Mouse (Mus musculus) kidney, postnatal 0 days (tissue): ENCODE results near the gene Sobp. TPM values are rescaled to one million over a fixed set of nuclear protein-coding genes. Genes with fewer than 3 reads are reported as not detected.

Experiments used
- ATAC-seq: fragments of 200-750 bp; cut with Nextera tagmentation; replicated peaks from 2 replicates; pipeline ENCODE4 v1.8.0; 2017; ENCODE audit warnings: low read depth, moderate number of reproducible peaks, moderate TSS enrichment, moderate library complexity; ENCODE audit not compliant: low FRiP score
- DNase-seq: peaks from one replicate; pipeline ENCODE4 v3.0.0-alpha.2; 2016; ENCODE audit warnings: low spot score
- H3K27ac ChIP-seq: fragments of 300-500 bp; sonication (generic); 2 replicates; pipeline ENCODE4 v1.5.1; 2014; ENCODE audit warnings: mild to moderate bottlenecking
- H3K27me3 ChIP-seq: fragments of 300-500 bp; sonication (generic); 2 replicates; pipeline ENCODE4 v1.6.1; 2014; ENCODE audit warnings: low read length, mixed read lengths; ENCODE audit not compliant: insufficient read depth
- H3K36me3 ChIP-seq: fragments of 300-500 bp; sonication (generic); 2 replicates; pipeline ENCODE4 v1.6.1; 2014; ENCODE audit warnings: low read length, mixed read lengths; ENCODE audit not compliant: insufficient read depth
- H3K4me1 ChIP-seq: fragments of 300-500 bp; sonication (generic); replicated peaks from 2 replicates; pipeline ENCODE4 v1.6.1; 2014; ENCODE audit warnings: antibody characterized with exemption, low read length, mixed read lengths; ENCODE audit not compliant: insufficient read depth
- H3K4me2 ChIP-seq: fragments of 300-500 bp; sonication (generic); 2 replicates; pipeline ENCODE4 v1.6.1; 2014; ENCODE audit warnings: mild to moderate bottlenecking, low read length, moderate library complexity, mixed read lengths
- H3K4me3 ChIP-seq: fragments of 300-500 bp; sonication (generic); replicated peaks from 2 replicates; pipeline ENCODE4 v1.5.1; 2014; ENCODE audit warnings: low read depth, low read length
- H3K9ac ChIP-seq: fragments of 300-500 bp; sonication (generic); 2 replicates; pipeline ENCODE4 v1.6.1; 2014; ENCODE audit warnings: low read depth, low read length
- H3K9me3 ChIP-seq: fragments of 300-500 bp; sonication (generic); replicated peaks from 2 replicates; pipeline ENCODE4 v1.6.1; 2016; ENCODE audit warnings: low read length, inconsistent platforms, mixed read lengths
- CTCF ChIP-seq: IDR thresholded peaks from 2 replicates; pipeline ENCODE4 v1.5.1; 2016; ENCODE audit warnings: antibody characterized with exemption, low read depth, mild to moderate bottlenecking, moderate library complexity
- WGBS: fragments of 180-500 bp; shearing (Covaris S2); extraction: QIAGEN DNeasy Blood & Tissue Kit; methylation state at CpG from one replicate; pipeline ENCODE4 v1.1.7; 2014; 5-methylcytosine and 5-hydroxymethylcytosine counted together
- polyA plus RNA-seq: library from polyadenylated mRNA; unstranded; fragments of >200 nt; fragmentation: Nextera tagmentation; extraction: Ambion mirVana; gene quantifications from 2 replicates; pipeline ENCODE4 v1.2.1, GENCODE M21; 2015

Gene Sobp
- polyA plus RNA-seq, 1 experiment from 2014 or later, result 1.2 TPM

DNA sequence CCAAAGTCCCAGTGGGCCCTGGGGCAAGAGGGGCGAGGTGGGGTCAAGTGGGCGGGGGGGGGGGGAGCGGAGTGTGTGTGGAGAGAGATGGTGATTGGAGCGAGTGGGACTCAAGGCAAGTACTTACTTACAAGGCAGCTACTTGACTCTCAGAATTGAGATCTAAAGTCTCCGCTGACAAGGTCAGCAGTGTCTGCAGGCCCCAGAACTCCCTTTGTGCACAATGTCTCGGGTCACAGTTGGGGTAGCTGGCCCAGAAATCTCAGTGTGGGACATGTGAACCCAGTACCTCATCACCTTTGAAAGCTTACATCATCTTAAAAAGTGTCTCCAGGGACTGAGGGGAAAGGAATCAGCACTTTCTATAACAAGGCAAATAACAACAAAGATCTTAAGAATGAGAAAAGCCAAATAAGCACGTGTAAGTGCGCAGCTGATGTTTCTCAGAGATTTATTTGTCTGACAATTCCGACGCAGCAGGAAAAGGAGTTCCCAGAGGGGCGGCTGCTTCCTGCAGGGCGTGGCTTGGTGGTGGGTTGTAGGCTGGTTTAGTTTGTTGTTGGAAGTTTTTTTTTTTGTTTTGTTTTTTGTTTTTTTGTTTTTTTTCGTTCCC is 172.2 kb downstream of the Sobp start:
- DNase-seq, result peak; percentile 90
- Histone ChIP-seq H3K4me2 (peak overlapping the region; percentile 93), H3K36me3 (no peaks in the 10 kb centered on the region), H3K4me1 (peaks cover 8% of the 10 kb centered on the region), H3K27ac (no peak overlapping the region), H3K4me3 (peak overlapping the region; percentile 46), H3K9ac (peak overlapping the region; percentile 57; the same call in 1 of the 2 replicates), H3K27me3 (no peaks in the 10 kb centered on the region), H3K9me3 (no peaks in the 10 kb centered on the region)
- TF ChIP-seq CTCF, result no peak
- WGBS, result 6% methylated on average over 12 of the region's 13 CpGs
- ATAC-seq, result no peak

DNA sequence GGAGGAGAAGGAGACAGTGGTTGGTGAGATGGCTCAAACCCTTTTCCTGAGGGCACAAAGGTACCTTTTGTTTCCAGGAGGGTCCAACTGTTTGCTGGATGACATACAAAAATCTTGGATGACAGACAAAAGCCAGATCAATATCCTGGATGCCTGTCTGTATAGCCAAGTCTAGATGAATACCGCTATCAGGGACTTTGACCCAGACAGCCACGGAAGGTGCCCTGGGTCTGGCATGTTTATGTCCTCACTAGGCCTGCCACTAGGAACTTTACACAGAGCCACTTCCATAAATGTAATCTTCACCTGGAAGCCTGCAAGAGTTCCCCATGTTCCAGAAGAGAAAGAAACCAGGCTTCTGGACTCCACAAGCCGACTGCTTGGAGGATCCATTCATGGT is 172.9 kb downstream of the Sobp start:
- no peak for TF ChIP-seq CTCF
- H3K27me3 ChIP-seq, result no peaks in the 10 kb centered on the region
- H3K9ac ChIP-seq, result no peak overlapping the region
- no peak for DNase-seq
- no peak overlapping the region for H3K27ac ChIP-seq
- H3K4me1 ChIP-seq, result peaks cover 8% of the 10 kb centered on the region
- no peaks in the 10 kb centered on the region for H3K9me3 ChIP-seq
- H3K4me3 ChIP-seq, result no peak overlapping the region
- WGBS, result 63% methylated on average over 3 of the region's 3 CpGs
- no peak for ATAC-seq
- H3K36me3 ChIP-seq, result no peaks in the 10 kb centered on the region
- no peak overlapping the region for H3K4me2 ChIP-seq

DNA sequence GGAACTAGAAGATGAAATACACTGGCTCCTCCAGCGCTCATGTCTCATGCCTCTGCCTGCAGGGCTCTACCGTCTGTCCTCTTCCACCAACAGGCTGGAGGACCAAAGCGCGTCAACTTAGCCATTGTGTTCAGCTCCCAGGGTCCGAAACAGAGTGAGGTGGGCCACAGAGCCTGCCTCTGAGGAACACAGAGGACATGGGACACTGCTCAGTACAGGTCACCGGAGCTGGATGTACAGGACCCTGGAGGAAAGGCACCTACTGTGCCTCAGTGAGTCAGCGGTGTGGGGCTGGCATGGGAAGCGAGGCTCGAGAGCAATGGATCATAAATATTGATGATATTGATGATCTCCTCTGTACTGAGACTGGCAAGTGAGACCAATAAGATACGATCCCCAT is 175.0 kb downstream of the Sobp start:
- H3K9ac ChIP-seq, result no peak overlapping the region
- H3K36me3 ChIP-seq, result no peaks in the 10 kb centered on the region
- 95% methylated on average over 10 of the region's 10 CpGs for WGBS
- no peaks in the 10 kb centered on the region for H3K9me3 ChIP-seq
- peaks cover 14% of the 10 kb centered on the region for H3K4me1 ChIP-seq
- H3K4me3 ChIP-seq, result no peak overlapping the region
- H3K27me3 ChIP-seq, result no peaks in the 10 kb centered on the region
- TF ChIP-seq CTCF, result no peak
- no peak overlapping the region for H3K27ac ChIP-seq
- H3K4me2 ChIP-seq, result no peak overlapping the region
- ATAC-seq (no peak), DNase-seq (no peak)

DNA sequence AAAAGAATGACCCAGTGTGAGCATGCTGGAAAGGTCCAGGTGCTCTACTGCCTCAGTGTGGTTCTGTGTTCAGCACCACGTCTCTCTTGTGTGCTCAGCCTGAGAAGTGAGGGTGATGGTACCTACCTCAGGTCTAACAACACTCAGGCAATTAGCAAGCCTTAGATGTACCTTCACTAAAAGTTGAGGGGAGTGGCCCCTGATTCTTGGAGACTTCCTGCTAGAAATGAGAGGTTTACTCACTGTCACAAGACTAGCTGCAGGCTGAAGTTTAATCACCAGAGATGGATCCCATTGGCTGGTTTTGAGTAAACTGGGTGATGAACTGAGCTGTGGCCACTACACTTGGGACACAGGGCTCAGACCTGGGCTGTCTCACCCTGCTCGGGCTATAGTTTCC is 177.1 kb downstream of the Sobp start:
- Histone ChIP-seq H3K4me1 (peaks cover 21% of the 10 kb centered on the region), H3K4me2 (no peak overlapping the region)
- ATAC-seq, result no peak

DNA sequence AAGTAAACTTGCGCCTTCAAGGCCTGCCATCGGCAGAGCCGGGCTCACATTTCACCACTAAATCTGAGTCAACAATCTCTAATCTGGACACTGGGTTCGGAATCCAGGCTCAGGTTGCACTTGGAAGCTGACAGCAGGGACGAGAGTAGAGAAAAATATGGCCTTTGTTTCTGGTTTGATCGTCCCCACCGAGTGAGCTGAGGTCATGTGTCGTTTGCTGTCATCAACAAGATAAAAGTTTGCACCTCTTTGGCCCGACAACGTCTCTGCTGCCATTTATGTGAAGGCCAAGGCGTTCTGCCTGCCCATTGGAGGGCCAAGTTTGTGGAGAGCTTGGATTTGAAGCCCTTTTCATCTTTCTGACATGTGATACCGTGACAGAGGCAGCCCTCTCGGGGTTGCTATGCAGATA is 178.8 kb downstream of the Sobp start:
- no peaks in the 10 kb centered on the region for H3K27me3 ChIP-seq
- H3K4me3 ChIP-seq, result no peak overlapping the region
- no peak overlapping the region for H3K27ac ChIP-seq
- no peaks in the 10 kb centered on the region for H3K9me3 ChIP-seq
- peaks cover 14% of the 10 kb centered on the region for H3K4me1 ChIP-seq
- TF ChIP-seq CTCF, result no peak
- no peaks in the 10 kb centered on the region for H3K36me3 ChIP-seq
- no peak overlapping the region for H3K9ac ChIP-seq
- DNase-seq (peak; percentile 73), ATAC-seq (no peak)
- 21% methylated on average over 13 of the region's 13 CpGs for WGBS
- H3K4me2 ChIP-seq, result no peak overlapping the region

More for the DNA sequence above, 177.1 kb downstream of the Sobp start:
- 77% methylated on average over 2 of the region's 2 CpGs for WGBS
- Histone ChIP-seq H3K4me3 (no peak overlapping the region), H3K27ac (no peak overlapping the region), H3K36me3 (no peaks in the 10 kb centered on the region), H3K9me3 (no peaks in the 10 kb centered on the region), H3K9ac (no peak overlapping the region), H3K27me3 (no peaks in the 10 kb centered on the region)
- TF ChIP-seq CTCF, result no peak
- no peak for DNase-seq

DNA sequence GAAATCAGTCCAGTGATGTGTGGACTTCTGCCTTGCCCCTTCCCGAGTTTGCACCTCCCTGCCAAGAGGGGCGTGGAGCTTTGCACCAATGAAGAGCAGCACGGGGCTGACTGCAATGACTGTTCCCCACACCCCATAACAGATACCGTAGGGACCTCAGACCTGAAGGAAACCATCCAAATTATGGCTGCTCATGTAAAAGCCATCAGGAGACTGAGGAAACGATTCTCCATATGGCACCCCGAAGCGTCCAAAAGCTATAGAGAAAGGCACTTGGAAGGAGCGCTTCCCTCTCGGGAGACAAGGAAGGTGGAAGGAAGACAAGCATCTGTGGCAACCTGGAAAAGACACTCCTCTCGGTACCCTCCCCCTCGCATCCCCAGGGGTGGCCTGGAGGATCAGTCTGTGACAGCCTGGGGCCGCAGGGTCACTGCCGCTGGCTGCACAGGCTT is 180.0 kb downstream of the Sobp start:
- H3K9ac ChIP-seq, result 0 out of 2 replicates have a peak overlapping the region, but pooled peaks have one; percentile 3
- no peaks in the 10 kb centered on the region for H3K36me3 ChIP-seq
- no peak overlapping the region for H3K27ac ChIP-seq
- DNase-seq (peak; percentile 71), ATAC-seq (peak; percentile 35; the same call in 1 of the 2 replicates)
- H3K9me3 ChIP-seq, result no peaks in the 10 kb centered on the region
- TF ChIP-seq CTCF, result no peak
- peak overlapping the region; percentile 14; the same call in 1 of the 2 replicates for H3K4me3 ChIP-seq
- 5% methylated on average over 13 of the region's 13 CpGs for WGBS
- H3K4me1 ChIP-seq, result peaks cover 14% of the 10 kb centered on the region
- peak overlapping the region; percentile 52 for H3K4me2 ChIP-seq
- H3K27me3 ChIP-seq, result no peaks in the 10 kb centered on the region
